Mouse (Mus musculus) midbrain, embryonic 11.5 days (tissue): ENCODE data around the gene Orm1. TPM values are rescaled to one million over a fixed set of nuclear protein-coding genes. Genes with fewer than 3 reads are reported as not detected.
A peak's percentile ranks its signal among the peaks of the same experiment; 100 is the strongest.
"Not testable (repeated sequence)": the region's sequence is repeated elsewhere in the genome, so short reads cannot be mapped to it uniquely, and the experiment has no call there.

Experiments
- ATAC-seq: fragments of 200-750 bp; cut with Nextera tagmentation; 2 replicates; pipeline ENCODE4 v1.8.0; 2017; ENCODE audit warnings: moderate TSS enrichment, moderate library complexity; ENCODE audit not compliant: low FRiP score
- DNase-seq: peaks from one replicate; pipeline ENCODE4 v3.0.0; 2015; ENCODE audit warnings: low spot score; ENCODE audit errors: missing footprints
- H3K27ac ChIP-seq: fragments of 300-500 bp; sonication (generic); 2 replicates; pipeline ENCODE4 v1.5.1; 2014; ENCODE audit warnings: low read depth, low read length
- H3K27me3 ChIP-seq: fragments of 300-500 bp; sonication (generic); 2 replicates; pipeline ENCODE4 v1.6.1; 2014; ENCODE audit warnings: mild to moderate bottlenecking, low read length, moderate library complexity, mixed read lengths; ENCODE audit not compliant: control insufficient read depth, insufficient read depth
- H3K36me3 ChIP-seq: fragments of 300-500 bp; sonication (generic); 2 replicates; pipeline ENCODE4 v1.6.1; 2014; ENCODE audit warnings: mild to moderate bottlenecking, low read length, moderate library complexity, mixed read lengths; ENCODE audit not compliant: control insufficient read depth, insufficient read depth
- H3K4me1 ChIP-seq: fragments of 300-500 bp; sonication (generic); 2 replicates; pipeline ENCODE4 v1.6.1; 2014; ENCODE audit warnings: low read length; ENCODE audit not compliant: control insufficient read depth, insufficient read depth
- H3K4me2 ChIP-seq: fragments of 300-500 bp; sonication (generic); 2 replicates; pipeline ENCODE4 v1.6.1; 2014; ENCODE audit warnings: mild to moderate bottlenecking, moderate library complexity
- H3K4me3 ChIP-seq: fragments of 300-500 bp; sonication (generic); 2 replicates; pipeline ENCODE4 v1.5.1; 2014; ENCODE audit warnings: low read depth, low read length
- H3K9ac ChIP-seq: fragments of 300-500 bp; sonication (generic); 2 replicates; pipeline ENCODE4 v1.6.1; 2014; ENCODE audit warnings: low read length
- H3K9me3 ChIP-seq: fragments of 300-500 bp; sonication (generic); 2 replicates; pipeline ENCODE4 v1.6.1; 2016; ENCODE audit warnings: low read length; ENCODE audit not compliant: control insufficient read depth
- WGBS: fragments of 180-500 bp; shearing (Covaris S2); extraction: QIAGEN DNeasy Blood & Tissue Kit; methylation state at CpG from one replicate; pipeline ENCODE4 v1.1.7; 2014; 5-methylcytosine and 5-hydroxymethylcytosine counted together
- polyA plus RNA-seq: library from polyadenylated mRNA; unstranded; fragments of >200 nt; fragmentation: Nextera tagmentation; extraction: Ambion mirVana; gene quantifications from 2 replicates; pipeline ENCODE4 v1.2.1, GENCODE M21; 2014

The Orm1 gene
- polyA plus RNA-seq, 1 experiment from 2014 or later: not detected

DNA sequence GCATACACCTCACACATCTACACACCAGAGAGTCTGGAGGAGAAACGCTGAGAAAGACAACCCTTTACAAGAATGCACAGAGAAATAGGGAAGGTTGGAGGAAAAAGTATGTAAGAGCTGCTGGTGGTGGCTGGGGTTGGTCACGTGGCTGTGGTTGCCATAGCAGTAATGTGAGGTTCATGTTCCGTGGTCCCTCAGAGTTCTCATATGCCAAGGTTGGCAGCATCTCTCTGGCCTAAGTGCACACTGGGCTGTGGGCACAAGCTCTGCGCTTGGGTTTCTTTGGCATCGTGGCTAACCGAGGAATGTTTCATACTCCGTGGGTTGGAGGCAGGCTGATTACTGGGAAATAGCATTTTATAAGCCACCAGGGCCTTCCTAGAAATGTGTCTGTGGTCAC lies 32.9 kb upstream of the Orm1 start:
- H3K9me3 ChIP-seq: no peaks in the 10 kb centered on the region
- H3K4me2 ChIP-seq: no peak overlapping the region
- ATAC-seq: no peak
- H3K27ac ChIP-seq: no peak overlapping the region
- no peaks in the 10 kb centered on the region for H3K4me1 ChIP-seq
- no peaks in the 10 kb centered on the region for H3K36me3 ChIP-seq
- 95% methylated on average over 7 of the region's 7 CpGs for WGBS
- H3K9ac ChIP-seq: no peak overlapping the region
- peak; percentile 26 for DNase-seq
- H3K27me3 ChIP-seq: no peaks in the 10 kb centered on the region
- H3K4me3 ChIP-seq: no peak overlapping the region

DNA sequence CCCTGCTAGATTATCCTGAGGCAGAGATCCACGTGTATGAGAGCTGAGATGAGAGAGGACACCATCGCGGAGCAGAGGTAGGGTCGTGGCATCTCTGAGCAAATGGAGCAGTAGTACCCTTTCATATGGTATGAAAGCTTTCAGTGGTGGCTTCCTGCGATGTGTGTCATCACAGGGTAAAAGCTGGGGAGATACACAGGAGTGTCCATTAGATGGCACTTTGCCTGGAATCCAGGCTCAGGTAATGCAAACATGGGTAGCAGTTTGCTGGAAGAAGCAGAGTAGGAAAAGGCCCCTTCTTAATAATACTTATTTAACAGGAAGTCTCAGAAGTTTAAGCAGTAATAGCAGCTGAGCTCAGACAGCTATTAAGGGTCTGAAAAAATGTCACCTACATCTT lies 30.3 kb upstream of the Orm1 start:
- WGBS: 79% methylated on average over 5 of the region's 5 CpGs

GRCm38 (mm10) chr4:63316076-63316746 lies 28.1 kb upstream of the Orm1 start:
- Histone ChIP-seq H3K27ac (no peak overlapping the region), H3K9ac (no peak overlapping the region), H3K4me3 (no peak overlapping the region), H3K4me2 (no peak overlapping the region), H3K27me3 (no peaks in the 10 kb centered on the region), H3K9me3 (no peaks in the 10 kb centered on the region), H3K4me1 (no peaks in the 10 kb centered on the region), H3K36me3 (no peaks in the 10 kb centered on the region)
- 75% methylated on average over 9 of the region's 9 CpGs for WGBS
- DNase-seq (no peak), ATAC-seq (no peak)

More for the DNA sequence above, 30.3 kb upstream of the Orm1 start:
- no peak overlapping the region for H3K4me2 ChIP-seq
- no peak for DNase-seq
- ATAC-seq: no peak
- no peaks in the 10 kb centered on the region for H3K4me1 ChIP-seq
- no peaks in the 10 kb centered on the region for H3K27me3 ChIP-seq
- no peaks in the 10 kb centered on the region for H3K36me3 ChIP-seq
- H3K4me3 ChIP-seq: no peak overlapping the region
- no peaks in the 10 kb centered on the region for H3K9me3 ChIP-seq
- H3K9ac ChIP-seq: no peak overlapping the region
- H3K27ac ChIP-seq: no peak overlapping the region

GRCm38 (mm10) chr4:63319566-63319965 lies 24.8 kb upstream of the Orm1 start:
- not testable (repeated sequence) for H3K4me1 ChIP-seq, H3K27me3 ChIP-seq, H3K36me3 ChIP-seq, H3K4me2 ChIP-seq, H3K9me3 ChIP-seq, H3K4me3 ChIP-seq, H3K9ac ChIP-seq, H3K27ac ChIP-seq
- DNase-seq: peak; percentile 97
- WGBS: 39% methylated on average over 3 of the region's 3 CpGs
- peak; percentile 45; the same call in 1 of the 2 replicates for ATAC-seq

DNA sequence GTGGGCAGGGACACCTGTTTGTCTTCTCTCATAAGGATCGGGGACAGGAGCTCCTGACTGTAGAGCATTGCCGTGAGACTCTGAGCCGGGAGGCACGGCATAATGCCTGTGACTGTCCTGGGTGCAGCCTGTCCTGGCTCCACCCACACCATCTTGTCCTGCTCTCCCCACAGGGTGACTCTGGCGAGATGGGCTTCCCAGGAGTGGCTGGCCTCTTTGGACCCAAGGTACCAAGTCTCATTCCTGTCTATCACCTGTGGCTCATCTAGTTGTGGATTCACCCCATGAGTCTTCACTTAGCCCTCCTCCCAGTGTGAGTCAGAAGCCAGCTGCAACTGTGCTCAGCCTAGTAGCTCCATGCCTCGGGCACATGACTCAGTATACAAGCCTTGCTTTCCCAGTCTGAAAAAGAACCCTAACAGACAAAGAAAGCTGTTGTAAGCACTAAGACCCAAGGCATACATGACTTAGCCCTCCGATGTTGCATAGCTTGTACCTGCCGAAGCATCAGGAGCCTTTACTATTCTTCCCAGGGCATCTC lies 21.0 kb upstream of the Orm1 start:
- Histone ChIP-seq H3K36me3 (no peaks in the 10 kb centered on the region), H3K4me2 (no peak overlapping the region), H3K9me3 (no peaks in the 10 kb centered on the region), H3K27me3 (no peaks in the 10 kb centered on the region), H3K27ac (no peak overlapping the region), H3K4me3 (no peak overlapping the region), H3K4me1 (no peaks in the 10 kb centered on the region), H3K9ac (no peak overlapping the region)
- 83% methylated on average over 8 of the region's 8 CpGs for WGBS
- DNase-seq: no peak
- no peak for ATAC-seq

- no peak for ATAC-seq
- no peaks in the 10 kb centered on the region for H3K4me1 ChIP-seq
Observed at GRCm38 (mm10) chr4:63333403-63333802, 11.0 kb upstream of the Orm1 start.

DNA sequence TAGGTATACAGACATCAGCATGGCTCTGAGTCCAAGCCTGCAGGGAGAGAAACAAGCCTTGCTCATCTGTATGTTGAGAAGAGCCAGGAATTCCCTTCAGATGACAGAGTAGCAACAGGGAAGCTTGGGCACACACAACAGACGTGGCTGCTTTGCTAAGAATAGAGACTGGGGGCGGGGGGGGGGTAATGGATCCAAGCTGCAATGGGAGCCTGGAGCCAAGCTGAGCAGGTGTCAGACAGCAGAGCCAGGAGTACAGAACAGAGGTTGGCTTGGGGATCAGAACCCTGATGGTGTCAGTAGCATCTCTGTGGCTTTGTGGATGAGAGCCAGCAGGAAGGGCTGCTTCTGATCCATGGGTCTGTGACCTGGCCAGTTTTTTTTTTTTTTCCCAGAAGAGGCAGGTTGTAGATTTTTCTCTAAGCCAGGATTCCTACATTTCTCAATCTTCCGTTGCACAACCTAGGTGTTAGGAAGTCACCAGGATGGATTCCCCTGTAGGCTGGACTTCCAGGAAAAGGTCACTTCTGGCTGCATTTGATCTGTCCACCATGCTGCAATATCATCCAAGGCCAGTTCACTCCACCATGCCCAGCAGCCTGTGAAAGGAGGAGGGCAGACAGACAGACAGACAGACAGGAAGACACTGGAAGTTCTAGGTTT lies 5.8 kb upstream of the Orm1 start:
- Histone ChIP-seq H3K4me2 (no peak overlapping the region), H3K4me3 (no peak overlapping the region), H3K4me1 (no peaks in the 10 kb centered on the region), H3K36me3 (no peaks in the 10 kb centered on the region), H3K27me3 (no peaks in the 10 kb centered on the region), H3K9ac (no peak overlapping the region), H3K9me3 (no peaks in the 10 kb centered on the region), H3K27ac (no peak overlapping the region)
- no peak for ATAC-seq
- 67% methylated on average over 3 of the region's 3 CpGs for WGBS
- DNase-seq: no peak

More at GRCm38 (mm10) chr4:63333403-63333802, 11.0 kb upstream of the Orm1 start:
- Histone ChIP-seq H3K9ac (no peak overlapping the region), H3K4me2 (no peak overlapping the region), H3K9me3 (no peaks in the 10 kb centered on the region), H3K4me3 (no peak overlapping the region), H3K27ac (no peak overlapping the region), H3K27me3 (no peaks in the 10 kb centered on the region), H3K36me3 (no peaks in the 10 kb centered on the region)
- no peak for DNase-seq
- 94% methylated on average over 4 of the region's 4 CpGs for WGBS

GRCm38 (mm10) chr4:63342491-63342890 lies 1.9 kb upstream of the Orm1 start:
- 72% methylated on average over 4 of the region's 4 CpGs for WGBS
- Histone ChIP-seq H3K27ac (no peak overlapping the region), H3K27me3 (no peaks in the 10 kb centered on the region), H3K4me1 (no peaks in the 10 kb centered on the region), H3K9ac (no peak overlapping the region), H3K9me3 (no peaks in the 10 kb centered on the region), H3K4me3 (no peak overlapping the region), H3K36me3 (no peaks in the 10 kb centered on the region), H3K4me2 (no peak overlapping the region)
- ATAC-seq (no peak), DNase-seq (no peak)

DNA sequence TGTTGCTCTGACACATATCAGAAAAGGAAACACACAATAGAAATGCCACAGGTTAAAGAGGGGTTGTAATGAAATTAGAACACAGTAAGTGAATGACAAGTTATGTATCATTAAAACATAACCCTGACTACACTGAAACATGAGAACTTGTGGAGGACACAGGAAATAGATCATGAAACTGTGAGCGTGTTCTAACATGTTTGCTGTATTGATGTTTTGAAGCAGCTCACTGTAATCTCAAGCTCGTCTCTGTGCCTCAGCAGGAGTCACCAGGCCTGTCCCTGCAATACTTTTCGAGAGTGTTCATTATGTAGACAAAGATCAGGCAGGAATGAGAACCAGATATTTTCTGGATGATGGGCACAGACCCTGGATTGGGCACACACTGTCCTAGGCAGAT lies 752 bp upstream of the Orm1 start:
- 68% methylated on average over 3 of the region's 3 CpGs for WGBS
- no peak overlapping the region for H3K9ac ChIP-seq
- H3K4me2 ChIP-seq: no peak overlapping the region
- no peaks in the 10 kb centered on the region for H3K9me3 ChIP-seq
- DNase-seq (no peak), ATAC-seq (no peak)
- H3K4me3 ChIP-seq: no peak overlapping the region
- no peaks in the 10 kb centered on the region for H3K27me3 ChIP-seq
- no peaks in the 10 kb centered on the region for H3K36me3 ChIP-seq
- H3K27ac ChIP-seq: no peak overlapping the region
- H3K4me1 ChIP-seq: no peaks in the 10 kb centered on the region
